Mouse (Mus musculus) mouse embryonic stem cell (cell line): Measurements from ENCODE around the gene Coro7.

Source experiments
- in situ Hi-C, 2 experiments: fragments of 300-500 bp; cut with MboI; formaldehyde crosslinking; loops; 1 replicate in 1 of 2; 3 replicates in 1 of 2; pipeline ENCODE4 v1.14.3; 2019 to 2020; ENCODE audit warnings: low sequenced_read_pairs in 2 of 2, low pct_unique_long_range_greater_than_20kb in 1 of 2, mixed read lengths in 1 of 2; ENCODE audit not compliant: unreplicated experiment in 1 of 2

Gene Coro7

GRCm38 (mm10) chr16:4606431-4607084 lies 73.0 kb downstream of the Coro7 start:
- in situ Hi-C loops, result no loop called here

GRCm38 (mm10) chr16:4605514-4606131 lies 74.0 kb downstream of the Coro7 start:
- in situ Hi-C loops, result no loop called here

DNA sequence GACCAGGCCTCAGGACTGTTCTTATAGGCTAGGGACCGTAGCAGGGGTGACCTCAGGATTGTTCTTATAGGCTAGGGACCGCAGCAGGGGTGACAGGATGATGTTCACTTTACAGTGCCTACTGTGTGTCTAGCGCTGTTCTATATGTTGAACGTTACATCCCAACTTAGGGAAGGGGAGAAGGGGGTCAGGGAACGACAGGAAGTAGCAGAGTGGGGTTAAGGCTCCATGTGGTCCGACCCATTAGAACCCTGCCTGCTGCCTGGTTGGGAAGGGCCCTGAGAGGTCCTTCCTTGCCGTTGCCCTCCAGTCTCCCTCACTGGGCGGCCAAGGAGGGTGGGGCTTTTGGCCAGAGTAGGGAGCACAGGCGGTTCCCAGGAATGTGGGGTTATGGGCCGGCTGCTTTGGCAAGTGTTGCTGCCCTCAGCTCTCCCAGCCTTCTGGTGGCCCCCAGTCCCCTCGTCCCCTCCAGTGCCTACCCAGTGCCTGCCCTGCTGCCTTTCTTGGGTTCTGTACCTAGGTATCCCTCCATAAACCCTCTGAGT lies 75.2 kb downstream of the Coro7 start:
- in situ Hi-C loops, result no loop called here

GRCm38 (mm10) chr16:4603453-4603837 lies 76.1 kb downstream of the Coro7 start:
- in situ Hi-C loops, result no loop called here

DNA sequence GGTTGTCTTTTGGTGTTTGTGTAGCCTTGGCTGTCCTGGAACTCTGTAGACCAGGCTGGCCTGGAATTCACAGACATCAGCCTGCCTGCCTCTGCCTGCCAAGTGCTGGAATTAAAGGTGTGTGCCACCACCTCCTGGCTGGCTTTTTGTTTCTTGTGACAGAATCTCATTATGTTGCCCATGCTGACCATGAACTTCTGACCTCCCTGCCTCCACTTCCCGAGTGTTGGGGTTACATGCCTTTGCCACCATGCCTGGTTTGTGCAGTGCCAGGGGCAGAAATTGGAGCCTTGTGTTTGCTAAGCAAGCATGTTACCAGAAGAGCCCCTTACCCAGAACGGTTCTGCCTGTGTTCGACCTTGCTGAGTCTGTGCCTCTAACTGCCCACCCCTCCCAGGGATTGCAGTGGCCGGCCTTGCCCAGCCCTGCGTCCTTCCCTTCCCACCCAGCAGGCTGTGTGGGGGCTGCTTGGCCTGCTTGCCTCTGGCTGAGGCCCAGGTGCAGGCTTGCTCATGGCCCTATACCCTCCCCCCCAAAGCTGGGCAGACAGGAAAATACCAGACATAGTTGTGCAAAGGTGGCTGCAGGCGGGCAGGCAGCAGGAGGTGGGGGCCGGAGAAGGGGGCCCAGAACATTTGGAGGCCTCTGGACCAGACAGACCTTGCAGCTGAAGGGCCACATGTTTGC lies 76.7 kb downstream of the Coro7 start:
- in situ Hi-C loops, result no loop called here

GRCm38 (mm10) chr16:4602189-4602588 lies 77.4 kb downstream of the Coro7 start:
- in situ Hi-C loops, result no loop called here

DNA sequence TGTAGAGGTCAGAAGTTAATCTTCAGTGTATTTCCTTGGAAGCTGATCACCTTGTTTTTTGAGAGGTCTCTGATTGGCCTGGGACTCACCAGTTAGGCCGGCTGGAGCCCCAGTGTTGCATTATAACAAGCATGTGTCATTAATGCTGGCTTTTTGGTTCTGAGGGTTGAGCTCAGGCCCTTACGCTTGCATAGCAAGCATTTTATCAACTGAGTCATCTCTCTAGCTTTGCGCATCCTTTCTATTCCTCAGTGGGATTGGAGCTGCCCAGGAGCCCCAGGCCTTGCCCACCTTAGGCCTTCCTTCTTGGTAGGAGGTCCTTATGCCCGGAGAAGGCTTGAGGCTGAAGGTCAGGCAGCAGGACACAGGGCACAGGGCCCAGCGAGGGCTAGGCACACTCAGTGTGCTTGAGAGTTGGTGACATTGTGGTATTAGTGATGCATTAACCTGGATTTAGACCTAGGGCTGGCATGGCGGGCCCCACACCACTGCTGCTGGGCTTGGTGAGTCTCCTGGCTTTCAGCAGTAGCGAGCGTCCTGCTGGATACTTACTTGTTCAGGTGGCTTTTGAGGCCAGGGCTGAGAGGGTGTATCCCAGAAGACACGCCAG lies 78.8 kb downstream of the Coro7 start:
- in situ Hi-C loops, result no loop called here

DNA sequence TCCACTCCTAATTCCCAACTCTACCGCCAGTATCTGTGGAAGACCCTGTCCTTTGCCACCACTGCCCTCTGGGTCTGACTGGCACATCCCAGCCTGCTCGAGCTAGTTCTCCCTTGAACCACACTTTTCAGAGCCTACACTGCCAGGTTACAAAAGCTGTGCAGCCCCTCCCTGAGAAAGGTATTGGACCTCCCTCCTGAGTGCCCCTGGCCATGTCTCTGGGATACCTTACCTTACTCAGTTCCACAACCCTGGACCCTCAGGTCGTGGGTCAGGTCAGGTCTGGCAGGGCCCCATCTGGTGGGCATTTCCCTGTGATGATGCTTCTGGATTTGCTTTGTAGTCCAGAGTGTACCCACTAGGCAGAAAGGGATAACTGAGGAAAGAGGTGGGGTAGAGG lies 80.0 kb downstream of the Coro7 start:
- in situ Hi-C loops, result no loop called here

DNA sequence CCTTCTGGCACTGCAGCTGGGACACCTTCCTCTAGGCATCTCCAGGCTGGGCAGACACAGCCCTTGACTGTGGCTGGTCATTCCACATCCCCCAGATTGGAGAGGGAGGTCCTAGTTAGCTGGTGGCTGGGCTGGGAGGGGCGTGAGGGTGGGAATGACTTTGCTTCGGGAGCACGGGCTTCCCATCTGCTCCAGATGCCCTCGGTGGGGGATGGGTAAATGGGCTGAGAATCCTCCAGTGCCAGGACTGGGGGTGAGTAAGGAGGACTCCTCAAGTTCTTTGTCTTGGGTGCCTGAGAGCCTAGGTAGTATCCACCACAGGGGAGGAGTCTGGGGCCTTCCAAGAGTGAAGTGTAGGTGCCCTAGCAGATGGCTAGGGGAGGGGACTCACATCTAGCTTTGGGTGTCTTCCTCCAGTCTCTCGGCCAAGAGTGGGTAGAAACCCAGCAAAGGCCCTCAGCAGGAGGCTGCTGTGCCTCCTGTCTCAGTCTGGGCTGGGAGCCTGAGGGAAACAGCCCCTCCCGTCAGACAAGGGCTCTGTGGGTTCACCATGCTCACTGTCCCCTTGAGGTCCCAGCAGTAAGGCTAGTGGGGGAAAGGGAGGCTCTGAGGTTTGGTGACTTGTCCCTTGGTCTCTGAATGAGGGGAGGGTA lies 80.6 kb downstream of the Coro7 start:
- in situ Hi-C loops, result no loop called here

DNA sequence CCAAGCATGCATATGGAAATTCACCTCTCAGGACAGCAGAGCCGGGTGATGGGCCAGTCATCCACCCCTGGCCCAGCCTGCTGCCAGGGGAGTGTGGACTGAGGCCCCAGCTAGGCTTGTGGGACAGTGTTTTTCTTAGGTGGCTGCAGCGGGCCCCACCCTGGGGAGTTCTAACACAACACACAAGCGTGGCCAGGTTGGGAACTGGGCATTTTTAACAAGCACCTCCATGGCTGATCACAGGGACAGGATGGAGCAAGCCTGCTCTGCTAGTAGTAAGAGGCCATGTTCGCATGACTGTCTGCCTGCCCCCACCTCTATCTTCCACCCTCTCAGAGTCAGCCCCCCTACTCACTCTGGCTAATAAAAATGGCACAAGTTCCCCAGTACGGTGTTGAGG lies 81.5 kb downstream of the Coro7 start:
- in situ Hi-C loops, result no loop called here

- in situ Hi-C loops, result no loop called here
Observed at GRCm38 (mm10) chr16:4597296-4597695, 82.3 kb downstream of the Coro7 start.

DNA sequence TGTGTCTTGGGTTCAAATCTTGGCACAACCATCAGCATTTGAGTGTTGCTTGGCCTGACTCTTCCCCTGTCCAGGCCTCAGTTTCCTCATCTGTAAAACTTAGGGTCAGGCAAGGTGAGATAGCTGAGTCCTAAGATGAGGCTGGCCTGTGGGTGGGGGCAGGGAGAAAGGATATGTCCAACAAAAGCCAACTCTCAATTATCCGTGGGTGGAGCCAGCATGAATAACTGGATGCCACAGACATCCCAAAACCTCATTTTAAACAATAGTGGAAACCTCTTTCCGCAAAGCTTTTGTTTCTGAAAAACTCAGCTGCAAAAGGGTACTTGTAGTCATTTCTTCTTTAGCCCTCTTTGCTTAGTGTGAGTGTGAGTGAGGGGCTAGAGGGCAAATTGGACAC lies 82.7 kb downstream of the Coro7 start:
- in situ Hi-C loops, result no loop called here

DNA sequence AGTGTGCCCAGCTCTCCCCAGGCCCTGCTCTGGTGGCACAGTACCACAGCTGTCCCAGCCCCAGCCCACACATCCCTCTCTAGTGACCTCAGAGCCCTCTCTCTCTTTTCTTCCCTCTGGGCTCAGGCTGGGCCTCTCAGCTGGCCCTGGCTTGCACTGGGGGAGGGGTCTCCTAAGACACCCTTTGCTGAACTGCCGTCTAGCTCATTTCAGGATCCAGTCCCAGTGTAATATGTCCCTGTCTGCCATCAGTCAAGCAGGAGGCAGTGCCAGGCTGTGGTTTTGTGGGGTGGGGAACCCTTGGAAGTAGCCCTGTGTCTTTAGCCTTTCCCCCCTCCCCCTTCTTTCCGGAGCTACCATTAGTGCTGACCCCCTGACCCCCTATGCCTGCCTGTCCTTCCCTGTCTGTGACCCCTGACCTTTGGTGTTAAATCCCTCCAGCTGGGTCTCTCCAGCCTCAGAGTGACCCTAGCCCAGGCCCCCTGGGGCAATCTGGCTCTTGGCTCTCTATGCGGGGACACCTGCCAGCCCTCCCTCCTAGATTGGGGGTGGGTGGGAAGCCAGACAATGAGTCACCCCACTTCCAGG lies 83.3 kb downstream of the Coro7 start:
- in situ Hi-C loops, result no loop called here

DNA sequence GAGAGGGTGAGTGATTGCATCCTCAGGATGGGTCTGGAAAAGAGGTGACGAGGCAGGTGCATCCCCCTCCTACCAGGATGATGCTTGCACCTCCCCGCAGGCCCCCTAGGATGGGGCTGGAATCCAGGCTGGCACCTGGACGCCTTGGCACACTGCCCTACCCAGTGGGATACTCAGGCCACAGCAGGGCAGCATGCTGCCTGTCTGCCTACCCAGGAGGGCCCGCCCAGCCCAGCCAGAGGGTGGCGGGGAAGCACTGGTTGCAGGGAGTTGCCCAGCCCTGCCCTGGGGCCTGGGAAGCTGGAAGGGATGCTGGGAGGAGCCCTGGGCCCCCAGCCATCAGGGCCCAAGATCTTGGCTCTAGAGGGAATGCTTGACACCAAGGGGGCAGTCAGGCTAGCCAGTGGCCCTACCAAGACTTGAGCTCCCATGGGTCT lies 84.0 kb downstream of the Coro7 start:
- in situ Hi-C loops, result no loop called here

DNA sequence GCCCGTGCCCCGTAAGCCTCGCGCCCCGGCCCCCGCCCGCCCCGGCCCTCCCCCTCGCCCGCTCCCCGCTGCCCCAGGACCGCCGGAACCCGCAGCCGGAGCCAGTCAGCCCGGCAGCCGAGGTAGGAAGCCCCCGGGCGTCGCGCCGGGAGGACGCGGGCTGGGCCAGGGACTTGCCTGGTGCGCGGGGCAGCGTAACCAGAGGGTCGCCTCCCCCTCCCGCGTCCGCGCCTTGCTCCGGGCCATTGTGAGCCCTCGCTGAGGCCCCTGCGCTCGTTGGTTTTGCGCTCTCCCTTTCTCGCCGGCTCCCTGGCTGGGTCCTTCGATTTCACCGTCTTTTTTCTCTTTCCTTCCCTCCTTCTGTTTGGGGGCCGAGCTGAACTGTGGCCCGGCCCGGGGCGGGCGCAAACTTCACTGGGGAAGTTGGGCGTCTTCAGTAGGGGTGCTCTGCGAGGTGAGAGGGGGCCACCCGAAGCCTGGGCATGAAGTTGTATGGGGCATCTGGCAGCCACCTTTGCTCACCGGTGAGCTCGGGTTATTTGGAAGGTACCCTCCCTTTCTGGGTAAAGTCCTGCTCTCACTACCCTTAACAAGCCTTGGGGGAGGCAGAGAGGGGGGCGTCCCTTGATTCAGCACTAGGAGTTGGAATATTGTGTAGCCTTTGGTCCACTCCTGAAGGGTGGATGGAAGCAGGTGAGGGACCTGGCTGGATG lies 84.6 kb downstream of the Coro7 start:
- in situ Hi-C loops, result no loop called here

DNA sequence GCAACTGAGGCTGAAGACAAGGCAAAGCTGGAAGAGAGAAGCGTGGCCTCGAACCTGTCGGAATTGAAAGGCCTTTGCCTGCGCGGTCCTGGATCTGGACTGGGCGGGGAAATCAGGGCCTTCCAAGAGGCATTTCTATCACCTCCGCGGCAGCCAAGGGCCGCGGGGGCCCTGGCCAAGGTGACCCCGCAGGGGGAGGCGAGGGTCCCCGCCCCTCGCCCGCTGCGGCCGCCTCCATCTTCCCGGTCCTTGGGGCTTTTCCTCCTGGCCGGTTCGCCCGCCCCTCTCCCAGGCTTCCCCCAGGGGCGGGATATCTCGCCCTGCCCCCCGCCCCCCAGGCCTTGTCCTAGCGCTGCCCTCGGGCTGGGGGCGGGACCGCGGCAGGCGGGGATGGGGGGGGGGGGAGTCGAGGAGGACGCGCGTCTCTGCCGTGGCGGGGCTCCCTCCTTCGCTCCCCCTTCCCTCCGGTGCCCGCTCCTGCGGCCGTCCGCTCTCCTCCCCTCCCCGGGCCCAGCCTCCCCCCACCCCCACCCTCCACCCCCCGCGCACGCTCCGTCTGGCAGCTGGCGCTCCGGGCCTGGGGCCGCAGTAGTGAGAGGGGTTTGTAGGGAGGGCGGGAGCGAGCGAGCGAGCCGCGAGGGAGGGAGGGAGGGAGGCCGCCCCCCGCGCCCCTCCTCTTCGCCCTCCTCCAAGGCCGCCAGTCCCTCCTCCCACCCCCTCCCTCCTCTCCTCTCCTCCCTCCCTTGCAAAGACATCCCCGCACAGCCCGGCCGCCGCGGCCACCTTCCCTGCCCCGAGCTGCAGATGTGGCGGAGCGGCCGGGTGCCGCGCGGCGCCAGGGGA lies 85.4 kb downstream of the Coro7 start, which contains the start of gene Glis2:
Glis2 (plus strand) TSS at position 743 of the 843 bp plus-strand sequence.
- in situ Hi-C loops, result no loop called here
